18 mouse cellular contexts compared by ENCODE assay signal in the genomic region with DNA sequence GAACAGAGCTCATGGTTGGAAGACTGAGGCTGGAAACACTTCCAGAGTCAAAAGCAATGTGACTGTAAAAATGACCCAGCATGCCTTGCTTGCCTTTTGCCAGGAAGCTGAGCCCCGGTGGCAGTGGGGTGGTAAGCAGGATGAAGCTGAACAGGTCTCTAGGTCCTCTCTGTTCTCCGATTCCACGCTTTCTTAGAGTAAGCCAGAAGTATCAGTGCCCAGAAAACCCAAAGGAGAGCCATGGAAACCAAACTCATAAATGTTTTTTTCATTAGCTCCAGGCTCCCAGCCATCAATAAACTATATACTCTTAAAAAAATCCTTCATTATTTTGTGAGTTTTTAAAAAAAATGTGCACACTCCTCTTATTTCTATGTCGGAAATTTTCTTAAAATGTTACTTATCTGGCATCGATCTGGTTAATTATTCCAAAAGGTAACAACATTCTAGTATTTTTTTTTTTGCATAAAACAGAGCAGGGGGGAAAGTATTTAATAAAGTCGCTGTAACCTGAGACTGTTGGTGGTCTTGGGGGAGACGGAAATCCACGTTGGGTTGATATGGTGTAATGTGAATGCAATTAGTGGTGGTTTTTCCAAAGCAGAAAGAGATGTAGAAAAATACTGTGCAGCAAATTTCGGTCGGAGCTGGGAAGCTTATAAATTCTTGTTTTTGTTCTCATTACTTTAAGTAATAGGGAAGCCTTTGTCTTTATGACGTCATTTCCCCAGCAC. TPM values are rescaled to one million over a fixed set of nuclear protein-coding genes. Genes with fewer than 3 reads are reported as not detected.
DNase-seq lines count a peak whose midpoint lies in the region; ATAC-seq lines count a peak whose summit lies in the region.
"Had no signal": no experiment of that assay in that cellular context is flagged by ENCODE, and none has a peak within 500 bp of the region (broad histone marks: within the 10 kb centered on the region; RNA-seq: fewer than 3 reads in every experiment).

No protein-coding gene starts in this region.

- no peaks in the 10 kb centered on the region for H3K27me3 ChIP-seq in embryonic facial prominence, embryonic 11.5 days (ENCODE audit: control insufficient read depth, insufficient read depth, low read length)
- no peaks in the 10 kb centered on the region for H3K27me3 ChIP-seq in embryonic facial prominence, embryonic 14.5 days (replicated peaks; ENCODE audit: control insufficient read depth, insufficient read depth, low read length)
- H3K27me3 ChIP-seq in limb, embryonic 12.5 days, result peaks cover 7% of the 10 kb centered on the region
- H3K27me3 ChIP-seq: CH12.LX; forebrain, embryonic 13.5 days; heart, embryonic 15.5 days; Patski had no signal

- no peaks in the 10 kb centered on the region; the same call in 1 of the 2 replicates for H3K4me1 ChIP-seq in embryonic facial prominence, embryonic 11.5 days (ENCODE audit: control insufficient read depth, insufficient read depth, low read length)
- peaks cover 24% of the 10 kb centered on the region for H3K4me1 ChIP-seq in embryonic facial prominence, embryonic 14.5 days (ENCODE audit: control insufficient read depth, insufficient read depth, low read length)
- peaks cover 47% of the 10 kb centered on the region for H3K4me1 ChIP-seq in limb, embryonic 12.5 days (replicated peaks)
- H3K4me1 ChIP-seq: forebrain, embryonic 13.5 days had no signal

- H3K27ac ChIP-seq in embryonic facial prominence, embryonic 11.5 days (replicated peaks; ENCODE audit: low read depth, low read length), result no peak overlapping the region
- peak overlapping the region; percentile 65 for H3K27ac ChIP-seq in embryonic facial prominence, embryonic 14.5 days (replicated peaks; ENCODE audit: low read depth, low read length)
- H3K27ac ChIP-seq in limb, embryonic 12.5 days, result peak overlapping the region; percentile 87
- H3K27ac ChIP-seq: forebrain, embryonic 13.5 days; heart, adult 2 months; heart, embryonic 15.5 days; hindbrain, embryonic 10.5 days; hindbrain, embryonic 14.5 days had no signal

- peak; percentile 44 for DNase-seq in embryonic facial prominence, embryonic 11.5 days (ENCODE audit: low spot score)
- DNase-seq in embryonic facial prominence, embryonic 14.5 days (ENCODE audit: low spot score), result peak; percentile 75
- DNase-seq in lung, postnatal 10 days, result no peak
- DNase-seq in left cerebral cortex, postnatal 36 days (ENCODE audit: low spot score in 2 of 2), result no peak
- no peak for DNase-seq in layer of hippocampus, adult 11-12 months (ENCODE audit: low spot score)
- DNase-seq: cerebellum, adult 11-12 months; cerebellum, adult 9-11 months; cerebellum, postnatal 36 days; heart, adult 2 months had no signal

- H3K36me3 ChIP-seq in embryonic facial prominence, embryonic 11.5 days (replicated peaks; ENCODE audit: control insufficient read depth, insufficient read depth, low read depth, low read length), result no peaks in the 10 kb centered on the region
- H3K36me3 ChIP-seq in embryonic facial prominence, embryonic 14.5 days (ENCODE audit: control insufficient read depth, insufficient read depth, low read length), result no peaks in the 10 kb centered on the region
- H3K36me3 ChIP-seq in limb, embryonic 12.5 days, result no peaks in the 10 kb centered on the region
- H3K36me3 ChIP-seq: heart, embryonic 15.5 days; hindbrain, embryonic 10.5 days had no signal

- H3K4me2 ChIP-seq in embryonic facial prominence, embryonic 11.5 days (ENCODE audit: low read depth, low read length), result no peak overlapping the region
- H3K4me2 ChIP-seq in embryonic facial prominence, embryonic 14.5 days (ENCODE audit: low read depth, low read length), result no peak overlapping the region; the same call in 1 of the 2 replicates
- H3K4me2 ChIP-seq in limb, embryonic 12.5 days, result peak overlapping the region; percentile 21
- H3K4me2 ChIP-seq: forebrain, embryonic 13.5 days; heart, embryonic 11.5 days; heart, embryonic 15.5 days; hindbrain, embryonic 14.5 days had no signal

- no peaks in the 10 kb centered on the region for H3K9me3 ChIP-seq in embryonic facial prominence, embryonic 11.5 days (replicated peaks; ENCODE audit: control insufficient read depth, low read length)
- H3K9me3 ChIP-seq in embryonic facial prominence, embryonic 14.5 days (ENCODE audit: control insufficient read depth, low read length), result no peaks in the 10 kb centered on the region
- H3K9me3 ChIP-seq in limb, embryonic 12.5 days, result no peaks in the 10 kb centered on the region
- H3K9me3 ChIP-seq: forebrain, embryonic 13.5 days; heart, embryonic 15.5 days; hindbrain, embryonic 10.5 days had no signal

- no peak overlapping the region for H3K4me3 ChIP-seq in embryonic facial prominence, embryonic 11.5 days (ENCODE audit: low read depth, low read length)
- no peak overlapping the region for H3K4me3 ChIP-seq in embryonic facial prominence, embryonic 14.5 days (ENCODE audit: low read depth, low read length)
- H3K4me3 ChIP-seq in limb, embryonic 12.5 days (replicated peaks), result no peak overlapping the region
- H3K4me3 ChIP-seq: forebrain, embryonic 13.5 days; heart, adult 2 months; heart, embryonic 15.5 days; hindbrain, embryonic 10.5 days had no signal

- WGBS in embryonic facial prominence, embryonic 11.5 days, result 67% methylated on average over 11 of the region's 11 CpGs
- 38% methylated on average over 11 of the region's 11 CpGs for whole genome bisulfite sequencing in embryonic facial prominence, embryonic 14.5 days
- 29% methylated on average over 11 of the region's 11 CpGs for WGBS in limb, embryonic 12.5 days

- ATAC-seq in embryonic facial prominence, embryonic 11.5 days (replicated peaks; ENCODE audit: insufficient number of reproducible peaks, low FRiP score, low TSS enrichment, low read depth), result no peak
- ATAC-seq in embryonic facial prominence, embryonic 14.5 days (ENCODE audit: low read depth), result no peak
- peak; percentile 50; the same call in 1 of the 2 replicates for ATAC-seq in limb, embryonic 12.5 days (ENCODE audit: insufficient number of reproducible peaks, insufficient read depth, low FRiP score, low TSS enrichment, low read depth)
- ATAC-seq: activated CD4-positive, CD25-positive, alpha-beta regulatory T cell, adult 4 months; forebrain, embryonic 13.5 days; Patski had no signal

- no peak overlapping the region for H3K9ac ChIP-seq in embryonic facial prominence, embryonic 11.5 days (replicated peaks; ENCODE audit: low read length)
- no peak overlapping the region for H3K9ac ChIP-seq in embryonic facial prominence, embryonic 14.5 days (ENCODE audit: low read depth, low read length)
- H3K9ac ChIP-seq in limb, embryonic 12.5 days (replicated peaks), result no peak overlapping the region
- H3K9ac ChIP-seq: forebrain, embryonic 13.5 days; heart, embryonic 15.5 days; hindbrain, embryonic 14.5 days had no signal

- intact Hi-C loops in left cerebral cortex, postnatal 36 days (cut with DNase I), result no loop called here

RNA-seq across cellular contexts. Expression of gene Ror1, which starts 41.7 kb away (rescaled TPM):
- 15.5 and 17.3 TPM in 2 replicates for polyA plus RNA-seq in embryonic facial prominence, embryonic 11.5 days (2014; fragmentation: Nextera tagmentation; extraction: Ambion mirVana)
- 10.2 and 13.0 TPM in 2 replicates for polyA plus RNA-seq in embryonic facial prominence, embryonic 14.5 days (2014; fragmentation: Nextera tagmentation; extraction: Ambion mirVana)
- polyA plus RNA-seq in limb, embryonic 12.5 days (2016; fragmentation: Nextera tagmentation; extraction: Ambion mirVana), result 11.2 and 11.5 TPM in 2 replicates
- total RNA-seq in left cerebral cortex, postnatal 36 days (2021), result under 1 TPM; 0.59 to 0.93 TPM
- total RNA-seq: CH12.LX had no signal
- polyA plus RNA-seq: activated CD4-positive, CD25-positive, alpha-beta regulatory T cell, adult 4 months had no signal

Comparison
In these comparisons a context has a peak if more than half of its experiments do, and no peak if none do; other contexts are left out.
1. DNase-seq: peak in embryonic facial prominence, embryonic 11.5 days (single experiment) and embryonic facial prominence, embryonic 14.5 days (single experiment); none in lung, postnatal 10 days (single experiment), left cerebral cortex, postnatal 36 days (0 of 2) and layer of hippocampus, adult 11-12 months (single experiment).